Mouse (Mus musculus) thymus, postnatal 25 days (tissue): Measurements from ENCODE around the gene Trpm1.

Experiments
- DNase-seq: peaks from one replicate; pipeline ENCODE4 v3.0.0; 2022

The Trpm1 gene

DNA sequence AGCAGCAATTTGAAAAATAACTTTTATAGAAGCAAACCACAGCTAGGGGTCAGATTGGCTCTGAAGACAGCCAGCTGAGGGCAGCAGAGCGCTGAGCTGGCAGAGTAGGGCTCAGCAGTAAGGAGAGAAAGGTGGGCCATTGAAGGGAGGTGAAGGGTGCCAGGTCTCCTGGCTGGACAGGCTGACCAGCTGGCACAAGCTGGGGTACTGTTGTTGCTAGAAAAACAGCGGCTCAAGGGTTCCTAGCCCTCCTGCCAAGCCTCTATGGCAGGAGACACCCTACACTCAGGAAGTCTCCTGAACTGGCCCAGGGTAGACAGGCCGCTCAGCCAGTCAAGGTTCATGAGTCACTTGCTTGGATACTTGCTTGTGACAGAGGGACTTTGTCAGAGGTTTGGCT is 11.4 kb downstream of the Trpm1 start:
- DNase-seq, result peak; percentile 69

DNA sequence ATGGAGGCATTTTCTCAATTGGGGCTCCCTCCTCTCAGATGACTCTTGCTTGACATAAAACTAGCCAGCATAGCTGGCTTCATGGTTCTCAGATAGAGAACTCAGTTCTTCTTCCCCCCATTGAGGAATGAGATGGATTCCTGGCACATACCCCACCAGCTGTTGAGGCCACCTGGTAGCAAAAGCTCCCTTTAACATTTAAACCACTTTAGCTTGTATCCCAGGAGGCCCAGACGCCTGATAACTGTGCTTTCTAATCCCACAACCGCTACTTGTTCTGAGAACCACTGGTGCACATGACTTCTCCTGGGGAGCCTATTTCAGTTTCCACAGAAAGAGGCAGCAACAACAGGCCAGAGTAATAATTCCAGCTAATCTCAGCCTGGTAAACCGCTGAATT is 12.4 kb downstream of the Trpm1 start:
- DNase-seq, result no peak

DNA sequence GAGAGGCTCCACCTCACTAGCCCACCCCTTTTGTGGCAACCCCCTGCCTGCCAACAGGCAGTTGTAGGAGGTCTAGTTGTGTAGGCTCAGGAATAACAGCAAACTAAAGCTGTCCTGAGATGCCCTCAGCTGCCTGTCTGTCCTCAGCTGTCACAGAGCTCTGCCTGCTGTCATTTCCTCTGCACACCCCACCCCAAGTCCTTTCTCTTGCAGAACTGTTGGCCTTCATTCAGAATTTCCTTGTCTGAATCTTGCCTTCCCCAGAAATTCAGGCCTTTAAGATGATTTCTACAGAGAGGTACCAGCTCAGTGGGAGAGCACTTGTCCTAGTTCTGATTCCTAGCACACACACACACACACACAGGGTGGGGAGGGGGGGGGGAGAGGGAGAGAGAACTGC is 13.1 kb downstream of the Trpm1 start:
- DNase-seq, result peak; percentile 30

DNA sequence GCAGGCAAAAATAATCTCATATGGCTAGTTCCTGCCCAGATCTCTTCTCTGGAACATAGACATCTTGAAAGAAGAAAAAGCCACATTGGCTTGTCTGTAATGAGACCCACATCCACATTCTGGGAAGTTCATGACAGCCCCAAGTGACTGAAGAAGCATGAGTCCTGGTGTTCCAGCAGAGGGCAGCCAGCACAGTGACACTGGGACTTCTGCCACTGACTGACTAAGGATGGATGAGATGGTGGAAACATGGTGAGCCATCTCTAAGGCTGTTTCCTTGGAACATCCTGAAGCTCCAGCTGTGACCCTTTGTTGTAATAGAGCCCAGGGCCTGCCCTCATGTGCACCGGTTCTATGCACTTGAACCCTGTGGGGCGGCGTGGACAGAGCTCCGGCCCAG is 25.7 kb downstream of the Trpm1 start:
- no peak for DNase-seq

DNA sequence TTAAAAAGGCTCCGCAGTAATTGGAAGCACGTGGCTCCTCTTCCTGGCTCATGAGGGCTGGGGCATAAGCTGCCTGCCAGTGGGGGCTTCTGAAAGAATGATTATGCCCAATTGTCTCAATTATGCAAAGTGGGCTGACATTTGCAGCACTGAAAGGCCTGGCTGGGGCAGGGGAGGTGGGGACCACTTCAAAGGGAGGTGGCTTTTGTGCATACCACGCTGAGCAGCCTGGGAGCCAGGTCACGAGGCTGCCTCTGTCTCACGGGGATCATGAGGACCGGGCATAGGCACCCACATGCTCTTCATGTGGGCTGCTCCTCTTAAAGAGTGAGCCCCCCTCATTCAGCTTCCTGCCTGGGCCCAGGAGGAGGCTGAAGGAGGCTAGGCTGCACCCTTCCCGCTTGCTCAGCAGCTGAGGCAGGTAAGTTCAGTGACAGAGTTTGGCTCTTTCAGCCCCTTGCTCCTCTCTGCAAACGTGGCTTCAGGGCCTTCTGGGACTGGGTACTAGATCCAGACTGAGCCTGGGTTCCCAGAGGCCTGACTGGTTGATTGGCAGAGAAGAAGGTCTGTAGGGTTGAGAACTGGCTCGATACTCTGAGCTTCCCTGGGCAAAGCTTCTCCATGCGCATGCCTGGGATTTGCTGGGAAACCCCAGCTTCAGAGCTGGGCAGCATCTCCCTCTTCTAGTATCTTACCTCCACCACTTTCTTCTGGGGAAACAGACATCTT is 31.7 kb downstream of the Trpm1 start:
- DNase-seq, result peak; percentile 59

DNA sequence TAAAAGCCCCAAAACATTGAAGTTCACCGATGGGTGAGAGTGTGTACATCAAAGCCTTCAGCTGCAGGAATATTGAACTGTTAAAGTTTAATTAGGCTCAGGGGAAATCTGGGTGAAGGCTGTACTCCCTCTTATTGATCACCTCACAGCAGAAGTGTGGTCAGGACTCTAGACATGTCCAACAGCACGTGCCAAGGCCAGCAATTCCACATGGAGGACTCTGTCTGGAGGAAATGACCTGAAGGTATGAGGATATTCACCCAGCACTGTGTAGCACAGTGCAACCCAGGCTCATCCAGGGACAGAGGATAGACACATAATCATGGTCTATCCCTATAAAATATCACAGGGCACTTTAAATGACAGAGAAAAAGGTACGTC is 32.3 kb downstream of the Trpm1 start:
- DNase-seq, result no peak

DNA sequence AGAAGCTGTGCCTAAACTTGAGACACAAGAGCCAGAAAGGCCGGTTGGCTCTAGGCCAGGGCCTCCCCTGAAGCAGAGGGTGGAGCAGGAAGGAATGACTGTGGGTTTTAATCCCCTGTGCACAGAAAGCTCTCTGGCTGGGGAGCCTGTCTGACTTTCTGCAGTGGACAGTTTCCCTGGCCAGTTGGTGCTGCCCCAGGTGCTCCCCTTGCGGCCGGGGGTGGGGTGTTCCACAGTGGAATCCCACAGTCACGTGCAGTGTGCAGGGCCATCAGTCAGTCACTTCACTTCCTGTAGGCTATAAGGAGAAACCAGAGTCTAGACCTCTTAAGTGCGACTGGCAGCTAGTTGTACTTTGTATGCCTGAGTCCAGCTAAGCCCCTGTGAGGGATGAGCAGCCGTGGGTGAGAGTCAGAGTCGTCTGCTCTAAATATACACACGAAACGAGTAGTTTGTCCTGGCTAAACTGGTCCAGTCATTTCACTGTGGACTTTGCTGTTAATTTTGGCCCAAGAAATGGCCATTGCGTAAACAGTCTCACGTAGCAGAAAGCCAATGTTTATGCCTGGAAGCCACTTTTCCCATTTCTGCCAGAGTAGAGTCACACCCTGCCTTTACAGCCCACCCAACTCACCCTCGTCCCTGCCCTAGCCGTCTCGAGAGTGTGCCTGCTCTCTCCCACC is 38.8 kb downstream of the Trpm1 start:
- DNase-seq, result peak; percentile 14

DNA sequence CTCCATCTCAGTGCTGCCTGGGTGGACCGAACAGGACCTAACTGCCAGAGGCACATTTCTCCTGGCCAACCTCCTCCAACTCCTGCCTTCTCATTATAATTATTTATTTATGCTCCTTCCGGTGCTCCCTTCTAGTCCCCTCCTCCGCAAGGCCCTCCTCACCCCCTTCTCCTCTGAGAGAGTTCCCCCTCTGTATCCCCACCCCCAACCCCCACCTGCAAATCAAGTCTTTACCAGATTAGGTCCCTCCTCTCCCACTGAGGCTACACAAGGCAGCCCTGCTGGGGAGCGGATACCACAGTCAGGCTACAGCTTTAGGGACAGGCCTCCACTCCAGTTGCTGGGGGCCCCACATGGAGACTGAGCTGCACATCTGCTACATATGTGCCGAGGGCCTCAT is 39.8 kb downstream of the Trpm1 start:
- DNase-seq, result no peak

DNA sequence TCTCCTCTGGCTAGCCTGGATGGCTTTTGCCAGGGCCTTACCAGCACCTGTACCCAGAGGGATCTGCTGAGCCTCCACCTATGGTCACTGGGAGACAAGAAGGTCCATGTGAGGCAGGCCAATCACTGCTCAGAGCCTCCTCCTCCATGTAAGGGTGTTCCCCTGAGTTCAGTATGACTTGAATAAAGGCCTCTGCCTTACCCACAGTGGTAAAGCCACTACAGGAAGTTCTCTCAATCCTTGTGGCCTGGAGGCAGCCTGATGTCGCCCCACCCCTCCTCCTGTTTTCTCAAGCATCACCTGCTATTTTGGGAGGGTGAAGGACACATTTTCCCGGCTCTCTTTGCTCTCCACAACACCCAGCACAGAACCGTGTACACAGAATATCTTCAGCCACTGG is 42.5 kb downstream of the Trpm1 start:
- DNase-seq, result peak; percentile 14

DNA sequence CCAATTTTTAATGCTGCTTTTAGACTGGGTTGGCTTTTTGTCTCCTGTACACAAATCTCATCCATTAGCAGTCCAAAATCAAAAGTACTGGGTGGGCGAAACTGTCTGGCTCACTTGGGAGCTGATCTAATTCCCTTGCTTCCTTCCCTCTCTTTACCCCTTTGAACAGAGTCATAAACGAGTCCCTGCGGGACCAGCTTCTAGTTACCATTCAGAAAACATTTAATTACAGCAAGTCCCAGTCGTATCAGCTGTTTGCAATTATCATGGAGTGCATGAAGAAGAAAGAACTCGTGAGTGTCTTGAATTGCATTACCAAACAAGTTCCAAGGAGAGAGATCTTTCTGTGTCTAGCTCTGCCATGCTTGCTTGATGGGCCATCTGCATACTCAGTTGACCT is 55.1 kb downstream of the Trpm1 start:
- DNase-seq, result no peak

DNA sequence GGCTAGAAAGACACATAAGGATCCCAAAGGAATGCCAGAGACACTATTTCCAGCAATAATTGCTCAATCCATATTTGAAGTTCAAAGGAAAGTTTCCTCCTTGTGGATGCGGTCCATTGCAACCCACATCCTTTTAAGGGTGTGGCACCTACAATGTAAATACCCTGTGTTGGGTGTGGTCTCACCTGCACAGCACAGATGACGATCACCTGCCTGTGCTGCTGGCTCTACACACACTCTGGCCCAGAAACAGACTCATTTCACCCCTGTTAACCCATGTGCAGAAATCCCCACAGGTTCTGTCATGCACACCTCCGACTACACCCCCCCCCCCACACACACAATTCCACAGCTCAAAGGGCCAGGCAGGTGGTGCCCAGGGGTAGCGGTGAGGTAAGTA is 59.2 kb downstream of the Trpm1 start:
- DNase-seq, result no peak

DNA sequence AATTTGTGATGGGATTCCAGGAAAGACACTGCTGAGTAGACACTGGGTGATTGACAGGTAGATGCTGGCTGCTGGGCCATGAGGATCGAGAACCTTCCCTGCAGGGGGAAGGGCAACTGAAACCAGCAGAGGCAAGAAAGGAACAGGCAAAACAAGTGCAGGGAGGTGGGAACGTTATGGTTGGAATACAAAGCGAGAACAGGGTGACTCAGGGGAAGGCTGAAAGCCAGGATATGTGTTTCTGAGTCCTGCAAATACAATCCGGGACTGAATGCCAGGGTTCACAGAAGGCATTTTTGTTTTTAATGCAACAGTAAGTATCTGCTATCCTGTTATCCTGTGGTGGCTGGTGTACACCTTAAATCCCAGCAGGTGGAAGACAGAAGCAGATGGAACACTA is 60.4 kb downstream of the Trpm1 start:
- no peak for DNase-seq

DNA sequence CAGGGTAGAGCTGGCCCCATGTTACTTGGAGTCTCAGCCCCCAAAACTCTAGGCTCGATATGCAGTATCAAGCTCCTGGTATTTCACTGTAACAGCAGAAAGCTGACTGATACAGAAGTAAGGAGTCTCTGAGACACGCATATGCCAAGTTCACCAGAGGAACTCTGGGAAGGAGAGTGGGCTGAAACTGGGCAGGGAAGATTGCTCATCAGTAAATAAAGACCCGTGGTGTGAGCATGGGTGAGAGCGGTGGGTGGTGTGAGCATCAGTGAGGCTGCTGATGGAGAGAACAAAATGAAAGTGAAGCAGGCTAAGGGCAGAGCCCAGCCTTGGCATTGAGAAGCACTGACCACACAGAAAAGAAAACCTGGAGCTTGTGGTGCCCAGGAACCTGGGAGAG is 62.0 kb downstream of the Trpm1 start:
- DNase-seq, result no peak

DNA sequence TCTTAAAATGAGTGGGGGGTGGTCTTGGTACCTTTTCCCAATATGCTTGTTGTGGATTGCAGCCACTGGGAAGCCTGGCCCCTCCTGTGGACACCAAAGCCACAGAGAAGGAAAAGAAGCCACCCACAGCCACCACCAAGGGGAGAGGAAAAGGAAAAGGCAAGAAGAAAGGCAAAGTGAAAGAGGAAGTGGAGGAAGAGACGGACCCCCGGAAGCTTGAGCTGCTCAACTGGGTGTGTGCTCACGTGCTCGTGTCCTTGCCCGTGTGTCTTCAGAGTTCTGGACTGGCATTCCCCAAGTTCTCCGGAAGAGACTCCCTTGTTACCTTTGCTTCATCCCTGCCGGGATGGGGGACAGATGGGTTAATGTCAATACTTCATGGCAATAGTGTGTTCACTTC is 63.8 kb downstream of the Trpm1 start:
- DNase-seq, result peak; percentile 32

DNA sequence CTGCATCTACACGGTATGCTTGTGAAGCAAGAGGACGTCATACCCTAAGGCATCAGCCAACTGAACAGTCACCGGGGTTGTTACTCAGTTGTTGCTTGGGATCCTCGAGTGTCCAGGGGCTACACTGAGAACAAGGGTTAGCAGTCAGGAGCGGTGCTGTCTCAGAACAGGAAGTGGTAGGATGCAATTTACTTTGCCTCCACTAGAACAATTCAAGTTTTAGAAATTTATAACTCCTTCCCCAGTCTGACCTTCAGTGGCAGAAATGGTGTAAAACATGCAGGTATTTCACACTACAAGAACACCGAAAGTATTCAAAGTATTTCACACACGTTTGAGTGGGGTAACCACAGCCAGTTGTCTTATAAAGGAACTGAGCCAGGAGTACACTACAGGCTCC is 66.1 kb downstream of the Trpm1 start:
- no peak for DNase-seq

DNA sequence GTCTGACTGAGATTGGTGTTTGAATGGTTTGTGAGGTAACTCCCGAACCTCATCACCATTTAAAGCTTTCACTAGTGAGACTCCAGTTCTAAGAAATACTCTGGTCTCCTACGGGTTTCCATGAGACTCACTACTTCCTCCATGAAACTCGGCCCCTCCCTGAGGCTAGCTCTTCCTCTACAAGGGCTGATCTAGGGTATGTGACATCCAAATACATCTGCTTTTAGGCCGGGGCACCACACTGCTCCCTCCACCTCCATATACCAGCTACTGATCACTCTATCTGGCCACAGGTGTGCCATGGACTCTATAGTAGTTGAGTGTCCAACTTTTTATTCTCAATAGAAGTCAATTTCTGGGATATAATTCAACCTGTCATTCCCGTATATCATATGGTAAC is 69.6 kb downstream of the Trpm1 start:
- DNase-seq, result no peak

DNA sequence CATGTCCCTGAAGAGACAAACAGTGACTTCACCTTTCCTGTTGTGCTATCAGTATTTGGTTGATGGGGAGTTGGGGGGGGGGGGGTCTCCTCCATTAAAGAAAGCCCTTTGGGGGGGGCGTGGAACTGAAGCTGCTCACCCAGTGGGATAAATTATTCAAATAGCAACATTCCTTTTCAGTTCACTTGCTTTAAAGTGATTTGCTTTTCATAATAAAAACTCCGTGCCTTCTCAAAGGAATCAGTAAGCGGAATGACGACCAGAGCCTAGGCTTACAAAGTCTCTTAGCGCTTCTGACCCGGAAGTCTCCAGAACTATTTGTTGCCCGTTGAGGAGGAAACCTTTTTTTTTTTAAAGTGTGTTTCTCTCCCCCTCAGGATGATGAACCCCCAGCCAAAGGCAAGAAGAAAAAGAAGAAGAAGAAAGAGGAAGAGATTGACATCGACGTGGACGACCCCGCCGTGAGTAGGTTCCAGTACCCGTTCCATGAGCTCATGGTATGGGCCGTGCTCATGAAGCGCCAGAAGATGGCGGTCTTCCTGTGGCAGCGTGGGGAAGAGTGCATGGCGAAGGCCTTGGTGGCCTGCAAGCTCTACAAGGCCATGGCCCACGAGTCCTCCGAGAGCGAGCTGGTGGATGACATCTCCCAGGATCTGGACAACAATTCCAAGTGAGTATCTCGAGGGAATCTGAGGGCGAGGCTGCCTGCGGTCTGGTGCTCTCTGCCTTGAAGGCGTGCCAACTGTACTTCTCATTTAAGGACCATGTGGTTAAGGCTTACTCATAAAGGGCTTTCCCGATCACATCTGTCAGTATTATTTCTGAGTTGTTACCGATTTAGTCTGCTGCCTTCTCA is 72.9 kb downstream of the Trpm1 start:
- DNase-seq, result no peak

DNA sequence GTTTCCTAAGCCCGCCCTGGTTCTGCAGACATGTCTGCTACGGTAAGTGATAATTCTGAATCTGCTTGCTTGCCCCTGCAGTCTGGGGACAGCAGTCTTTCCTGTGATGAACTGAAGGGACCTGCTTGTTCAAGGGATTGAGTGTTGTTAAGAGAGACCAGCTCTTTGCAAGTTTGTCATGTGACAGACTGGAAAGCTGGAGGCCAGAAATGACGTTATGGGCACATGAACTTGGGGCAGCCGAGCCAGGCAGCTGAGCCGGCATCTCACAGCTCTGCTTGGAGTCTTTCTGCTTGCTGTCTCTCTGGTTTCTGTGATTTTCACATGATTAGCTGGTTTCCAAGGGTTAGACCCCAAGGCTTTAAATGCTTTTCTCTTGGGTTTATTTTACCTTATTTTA is 74.0 kb downstream of the Trpm1 start:
- no peak for DNase-seq

DNA sequence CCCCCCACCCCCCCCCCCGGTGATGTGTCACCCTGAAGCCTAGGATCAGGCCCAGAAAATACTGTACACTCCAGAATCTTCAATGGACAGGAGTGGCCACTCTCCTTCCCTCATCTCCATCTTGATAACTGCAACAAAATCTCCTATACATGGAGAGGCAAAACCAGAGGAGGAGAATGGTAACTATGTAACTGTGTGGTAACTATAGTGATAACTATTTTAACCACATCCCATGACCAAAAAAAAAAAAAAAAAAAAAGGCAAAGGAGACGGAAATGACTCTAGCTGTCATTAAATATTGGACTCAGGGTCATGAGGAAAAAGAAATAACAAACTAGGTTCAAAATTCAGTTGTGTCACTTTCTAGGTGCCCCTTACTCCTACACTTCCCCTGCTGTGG is 74.7 kb downstream of the Trpm1 start:
- DNase-seq, result no peak

DNA sequence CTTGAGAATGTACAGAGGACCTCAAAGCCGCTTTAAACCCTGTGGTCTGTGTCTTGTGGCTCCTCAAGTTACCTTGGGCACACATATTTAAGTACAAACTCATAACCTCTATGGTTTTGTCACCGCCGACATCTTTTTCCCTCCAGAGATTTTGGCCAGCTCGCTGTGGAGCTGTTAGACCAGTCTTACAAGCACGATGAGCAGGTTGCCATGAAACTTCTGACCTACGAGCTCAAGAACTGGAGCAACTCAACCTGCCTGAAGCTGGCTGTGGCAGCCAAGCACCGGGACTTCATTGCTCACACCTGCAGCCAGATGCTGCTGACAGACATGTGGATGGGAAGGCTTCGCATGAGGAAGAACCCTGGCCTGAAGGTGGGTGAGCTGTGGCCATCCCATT is 76.3 kb downstream of the Trpm1 start:
- no peak for DNase-seq

DNA sequence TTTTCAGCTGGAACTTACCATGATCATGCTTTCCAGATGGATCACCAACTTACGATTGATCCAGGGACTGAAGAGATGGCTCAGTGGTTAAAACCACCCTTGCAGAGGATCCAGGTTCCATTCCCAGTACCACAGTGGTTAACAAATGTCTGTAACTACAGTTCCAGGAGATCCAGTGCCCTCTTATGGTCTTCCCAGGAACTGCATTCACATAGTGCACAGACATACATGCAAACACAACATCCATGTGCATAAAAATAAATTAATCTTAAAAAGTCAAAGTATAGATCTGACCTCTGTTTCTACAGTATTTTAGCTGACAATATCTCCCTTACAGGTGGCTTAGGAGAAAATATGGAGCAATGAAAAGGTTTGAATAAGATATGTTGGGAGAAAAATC is 77.4 kb downstream of the Trpm1 start:
- no peak for DNase-seq

DNA sequence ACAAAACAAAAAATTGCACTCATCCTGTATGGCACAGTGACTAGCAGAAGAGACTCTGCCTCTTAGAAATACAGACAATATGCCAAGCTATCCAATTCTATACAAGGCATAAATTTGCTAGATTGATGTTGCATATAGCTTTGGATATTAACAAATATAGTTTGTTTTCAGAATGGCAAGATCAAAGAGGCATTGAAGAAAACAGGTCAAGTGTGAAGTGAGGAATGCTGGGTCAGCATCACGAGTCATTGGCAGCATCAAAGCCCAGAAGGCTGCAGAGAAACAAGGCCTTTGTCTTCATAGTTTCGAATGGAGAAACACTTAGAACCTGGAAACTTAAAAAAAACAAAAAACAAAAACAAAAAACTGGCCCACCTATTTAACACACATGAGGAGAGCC is 78.4 kb downstream of the Trpm1 start:
- DNase-seq, result no peak

DNA sequence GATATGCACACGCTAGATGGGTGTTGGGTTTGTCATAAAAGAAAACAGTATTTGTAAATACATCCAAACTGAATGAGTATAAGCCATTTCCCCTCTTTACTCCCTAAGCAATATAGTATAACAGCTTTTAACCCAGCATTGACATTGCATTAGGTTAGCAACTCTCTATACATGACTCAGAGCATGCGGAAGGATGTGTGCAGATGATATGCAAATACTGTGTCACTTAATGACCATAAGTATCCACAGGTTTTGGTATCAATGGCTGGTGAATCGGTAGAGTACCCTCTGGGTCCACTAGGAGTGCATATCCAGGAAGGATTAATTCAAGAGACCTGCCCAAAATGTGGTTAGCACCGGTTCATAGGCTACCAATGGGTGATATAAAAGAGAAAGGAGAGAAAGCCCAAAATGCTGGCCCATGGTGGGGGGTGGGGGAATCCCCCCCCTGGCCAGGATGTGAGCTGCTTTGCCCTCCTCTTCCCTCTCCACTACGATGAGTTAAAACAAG is 80.7 kb downstream of the Trpm1 start:
- DNase-seq, result no peak

DNA sequence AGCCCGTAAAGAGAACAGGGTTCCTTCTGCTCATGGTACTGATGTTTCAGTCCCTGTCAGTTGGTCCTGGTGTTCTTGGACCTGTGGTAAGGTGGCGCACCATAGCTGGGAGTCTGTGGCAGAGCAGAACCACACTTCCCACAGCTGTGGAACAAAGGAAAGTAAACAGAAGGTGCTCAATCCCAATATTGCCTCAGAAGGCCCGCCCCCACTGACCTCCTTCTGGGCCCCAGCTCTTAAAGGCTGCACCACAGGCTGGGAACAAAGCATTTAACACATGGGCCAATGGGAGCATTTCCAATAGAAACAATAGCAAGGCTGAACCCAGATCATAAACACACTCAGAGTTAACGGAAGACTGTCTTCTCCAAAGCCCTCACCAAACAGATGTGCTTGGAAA is 82.9 kb downstream of the Trpm1 start:
- no peak for DNase-seq
